Mouse (Mus musculus) regulatory T cell (primary cell): ENCODE measurements around the gene Ppp4r2.
"Not testable (repeated sequence)": the region's sequence is repeated elsewhere in the genome, so short reads cannot be mapped to it uniquely, and the experiment has no call there.

Source experiments
- in situ Hi-C: fragments of 300-600 bp; cut with MboI, MseI; formaldehyde crosslinking; loops from one replicate; pipeline ENCODE4 v1.15.1; 2025; ENCODE audit warnings: high pct_unique_total_duplicates

Gene Ppp4r2

GRCm38 (mm10) chr6:100831188-100831587 is 2.2 kb upstream of the Ppp4r2 start:
- in situ Hi-C loops = loop anchor here (25.0 kb wide), 2 partner anchors 544 to 1169 kb away; partner anchors contain the start of genes Eif4e3, Gm20696 and Rybp

GRCm38 (mm10) chr6:100831751-100832150 is 1.7 kb upstream of the Ppp4r2 start:
- in situ Hi-C loops = loop anchor here (25.0 kb wide), 2 partner anchors 544 to 1169 kb away; partner anchors contain the start of genes Eif4e3, Gm20696 and Rybp

- in situ Hi-C loops = loop anchor here (25.0 kb wide), 2 partner anchors 547 to 1172 kb away; partner anchors contain the start of genes Eif4e3, Gm20696 and Rybp
Observed at GRCm38 (mm10) chr6:100833811-100834481, 524 bp downstream of the Ppp4r2 start.

GRCm38 (mm10) chr6:100834489-100835160 is 1.2 kb downstream of the Ppp4r2 start:
- in situ Hi-C loops = loop anchor here (25.0 kb wide), 2 partner anchors 547 to 1172 kb away; partner anchors contain the start of genes Eif4e3, Gm20696 and Rybp

GRCm38 (mm10) chr6:100845058-100845457 is 11.6 kb downstream of the Ppp4r2 start:
- in situ Hi-C loops = loop anchor here (25.0 kb wide), 2 partner anchors 558 to 1183 kb away; partner anchors contain the start of genes Eif4e3, Gm20696 and Rybp

GRCm38 (mm10) chr6:100847264-100847663 is 13.8 kb downstream of the Ppp4r2 start:
- in situ Hi-C loops = loop anchor here (25.0 kb wide), 2 partner anchors 560 to 1185 kb away; partner anchors contain the start of genes Eif4e3, Gm20696 and Rybp

- in situ Hi-C loops = loop anchor here (25.0 kb wide), 2 partner anchors 562 to 1187 kb away; partner anchors contain the start of genes Eif4e3, Gm20696 and Rybp
Observed at GRCm38 (mm10) chr6:100848682-100849375, 15.4 kb downstream of the Ppp4r2 start.

GRCm38 (mm10) chr6:100850671-100851081 is 17.3 kb downstream of the Ppp4r2 start:
- in situ Hi-C loops = no loop called here

GRCm38 (mm10) chr6:100851083-100851482 is 17.7 kb downstream of the Ppp4r2 start:
- in situ Hi-C loops = no loop called here

- in situ Hi-C loops = no loop called here
Observed at GRCm38 (mm10) chr6:100865321-100865720, 31.9 kb downstream of the Ppp4r2 start.

- in situ Hi-C loops = not testable (repeated sequence)
Observed at GRCm38 (mm10) chr6:100865788-100866187, 32.4 kb downstream of the Ppp4r2 start.

GRCm38 (mm10) chr6:100866246-100866645 is 32.8 kb downstream of the Ppp4r2 start:
- in situ Hi-C loops = not testable (repeated sequence)

- in situ Hi-C loops = no loop called here
Observed at GRCm38 (mm10) chr6:100868863-100869262, 35.4 kb downstream of the Ppp4r2 start.

- in situ Hi-C loops = loop anchor here (10.0 kb wide), 1 partner anchor 265 kb away; no protein-coding TSS in a partner anchor
Observed at GRCm38 (mm10) chr6:100869909-100870308, 36.5 kb downstream of the Ppp4r2 start.

- in situ Hi-C loops = loop anchor here (10.0 kb wide), 1 partner anchor 268 kb away; no protein-coding TSS in a partner anchor
Observed at GRCm38 (mm10) chr6:100873191-100873590, 39.8 kb downstream of the Ppp4r2 start.

- in situ Hi-C loops = loop anchor here (5.0 to 10.0 kb wide), 2 partner anchors 209 to 271 kb away; no protein-coding TSS in a partner anchor
Observed at GRCm38 (mm10) chr6:100875862-100876623, 42.6 kb downstream of the Ppp4r2 start.

GRCm38 (mm10) chr6:100876624-100877017 is 43.2 kb downstream of the Ppp4r2 start:
- in situ Hi-C loops = loop anchor here (5.0 to 10.0 kb wide), 2 partner anchors 209 to 272 kb away; no protein-coding TSS in a partner anchor

- in situ Hi-C loops = loop anchor here (5.0 to 10.0 kb wide), 2 partner anchors 211 to 274 kb away; no protein-coding TSS in a partner anchor
Observed at GRCm38 (mm10) chr6:100878546-100878945, 45.1 kb downstream of the Ppp4r2 start.

GRCm38 (mm10) chr6:100879607-100880006 is 46.2 kb downstream of the Ppp4r2 start:
- in situ Hi-C loops = loop anchor here (5.0 to 10.0 kb wide), 3 partner anchors 212 to 378 kb away; no protein-coding TSS in a partner anchor

GRCm38 (mm10) chr6:100881657-100882056 is 48.2 kb downstream of the Ppp4r2 start:
- in situ Hi-C loops = loop anchor here (5.0 kb wide), 1 partner anchor 376 kb away; no protein-coding TSS in a partner anchor
